Mouse (Mus musculus) spleen, adult 2 months (tissue): ENCODE results near the gene Aif1l. TPM values are rescaled to one million over a fixed set of nuclear protein-coding genes. Genes with fewer than 3 reads are reported as not detected.

Experiments used
- DNase-seq, 2 experiments: peaks; one replicate each; pipeline versions ENCODE4 v3.0.0 to v3.0.0-alpha.2; 2012 to 2021; ENCODE audit warnings: low spot score in 2 of 2, low read depth in 1 of 2
- H3K27ac ChIP-seq: fragments of 200-500 bp; 2 replicates; pipeline ENCODE4 v1.5.1; 2012; ENCODE audit warnings: low read length, inconsistent platforms; ENCODE audit not compliant: insufficient read depth
- H3K27me3 ChIP-seq: fragments of 200-500 bp; 2 replicates; pipeline ENCODE4 v1.6.1; 2012; ENCODE audit warnings: mild to moderate bottlenecking, moderate library complexity, low read length, inconsistent platforms; ENCODE audit not compliant: control insufficient read depth, insufficient read depth
- H3K36me3 ChIP-seq: fragments of 200-500 bp; 2 replicates; pipeline ENCODE4 v1.6.1; 2012; ENCODE audit warnings: mild to moderate bottlenecking, low read length, inconsistent platforms; ENCODE audit not compliant: control insufficient read depth, insufficient read depth
- H3K4me1 ChIP-seq: fragments of 200-500 bp; 2 replicates; pipeline ENCODE4 v1.6.1; 2011; ENCODE audit warnings: inconsistent platforms; ENCODE audit not compliant: control insufficient read depth, insufficient read depth, insufficient read length
- H3K4me3 ChIP-seq: fragments of 200-500 bp; 2 replicates; pipeline ENCODE4 v1.5.1; 2011; ENCODE audit warnings: mild to moderate bottlenecking, inconsistent platforms; ENCODE audit not compliant: insufficient read depth, insufficient read length; ENCODE audit errors: extremely low read depth
- CTCF ChIP-seq: fragments of 200-500 bp; IDR thresholded peaks from 2 replicates; pipeline ENCODE4 v1.5.1; 2011; ENCODE audit warnings: mild to moderate bottlenecking, inconsistent platforms; ENCODE audit not compliant: insufficient read depth, insufficient read length, insufficient replicate concordance; ENCODE audit errors: extremely low read depth
- POLR2A ChIP-seq: fragments of 200-500 bp; IDR thresholded peaks from 2 replicates; pipeline ENCODE4 v1.6.1; 2011; ENCODE audit warnings: low read depth, low read length, inconsistent platforms
- WGBS: fragments of 180-500 bp; shearing (Covaris S2); methylation state at CpG from one replicate; pipeline ENCODE4 v1.1.7; 2018; 5-methylcytosine and 5-hydroxymethylcytosine counted together
- polyA plus RNA-seq: library from polyadenylated mRNA; depleted of rRNA; stranded (reverse); fragments of >200 nt; gene quantifications from 2 replicates; pipeline ENCODE4 v1.2.3, GENCODE M21; 2012; rRNA removed

Gene Aif1l
- polyA plus RNA-seq, 1 experiment, result 0.75 TPM

GRCm38 (mm10) chr2:31996060-31996459 lies 46.1 kb downstream of the Aif1l start:
- WGBS, result 97% methylated on average over 13 of the region's 13 CpGs
- DNase-seq, result no peak
- TF ChIP-seq CTCF (no peak), POLR2A (no peak)
- Histone ChIP-seq H3K4me3 (no peak overlapping the region), H3K27ac (no peak overlapping the region), H3K27me3 (no peaks in the 10 kb centered on the region), H3K4me1 (no peaks in the 10 kb centered on the region), H3K36me3 (peaks cover 55% of the 10 kb centered on the region)

- WGBS, result 96% methylated on average over 5 of the region's 5 CpGs
- no peak for TF ChIP-seq CTCF
- no peak for TF ChIP-seq POLR2A
- H3K4me1 ChIP-seq, result no peaks in the 10 kb centered on the region
- DNase-seq, result no peak
- H3K27ac ChIP-seq, result no peak overlapping the region
- H3K27me3 ChIP-seq, result no peaks in the 10 kb centered on the region
- H3K4me3 ChIP-seq, result no peak overlapping the region
- H3K36me3 ChIP-seq, result peaks cover 48% of the 10 kb centered on the region
Observed at GRCm38 (mm10) chr2:31997539-31997938, 47.6 kb downstream of the Aif1l start.

GRCm38 (mm10) chr2:31998443-31998842 lies 48.5 kb downstream of the Aif1l start:
- no peaks in the 10 kb centered on the region for H3K4me1 ChIP-seq
- 78% methylated on average over 2 of the region's 2 CpGs for WGBS
- TF ChIP-seq CTCF (no peak), POLR2A (no peak)
- no peaks in the 10 kb centered on the region for H3K27me3 ChIP-seq
- peaks cover 56% of the 10 kb centered on the region for H3K36me3 ChIP-seq
- H3K4me3 ChIP-seq, result no peak overlapping the region
- DNase-seq, result no peak
- H3K27ac ChIP-seq, result no peak overlapping the region

- TF ChIP-seq POLR2A (no peak), CTCF (no peak)
- Histone ChIP-seq H3K27ac (no peak overlapping the region), H3K36me3 (peaks cover 55% of the 10 kb centered on the region), H3K4me3 (no peak overlapping the region), H3K27me3 (no peaks in the 10 kb centered on the region), H3K4me1 (no peaks in the 10 kb centered on the region)
- no peak for DNase-seq
- WGBS, result 94% methylated on average over 2 of the region's 2 CpGs
Observed at GRCm38 (mm10) chr2:32008311-32008710, 58.4 kb downstream of the Aif1l start.

GRCm38 (mm10) chr2:32008716-32009115 lies 58.8 kb downstream of the Aif1l start:
- no peak for DNase-seq
- no peaks in the 10 kb centered on the region for H3K27me3 ChIP-seq
- H3K4me3 ChIP-seq, result no peak overlapping the region
- H3K36me3 ChIP-seq, result peaks cover 53% of the 10 kb centered on the region
- TF ChIP-seq CTCF (no peak), POLR2A (no peak)
- no peak overlapping the region for H3K27ac ChIP-seq
- H3K4me1 ChIP-seq, result no peaks in the 10 kb centered on the region
- 74% methylated on average over 11 of the region's 11 CpGs for WGBS

- no peak for DNase-seq
- Histone ChIP-seq H3K27me3 (no peaks in the 10 kb centered on the region), H3K4me1 (no peaks in the 10 kb centered on the region), H3K27ac (no peak overlapping the region), H3K36me3 (peaks cover 40% of the 10 kb centered on the region), H3K4me3 (no peak overlapping the region)
- 96% methylated on average over 4 of the region's 4 CpGs for WGBS
- TF ChIP-seq CTCF, result no peak
- no peak for TF ChIP-seq POLR2A
Observed at GRCm38 (mm10) chr2:32019704-32020103, 69.8 kb downstream of the Aif1l start.

- Histone ChIP-seq H3K27me3 (no peaks in the 10 kb centered on the region), H3K4me1 (no peaks in the 10 kb centered on the region), H3K4me3 (no peak overlapping the region), H3K36me3 (peaks cover 41% of the 10 kb centered on the region), H3K27ac (no peak overlapping the region)
- WGBS, result 93% methylated on average over 5 of the region's 5 CpGs
- no peak for TF ChIP-seq POLR2A
- no peak for TF ChIP-seq CTCF
- no peak for DNase-seq
Observed at GRCm38 (mm10) chr2:32020229-32020628, 70.3 kb downstream of the Aif1l start.

Other genes with a start within 250 kb of the Aif1l start
- 0.93 and 1.1 TPM in 2 replicates for gene Qrfp, start 139.6 kb upstream of the Aif1l start, polyA plus RNA-seq
- gene Fibcd1, start 104.1 kb upstream of the Aif1l start, polyA plus RNA-seq, result 0.16 and 0.20 TPM in 2 replicates
- gene Lamc3, start 62.8 kb upstream of the Aif1l start, polyA plus RNA-seq, result 2.1 and 2.7 TPM in 2 replicates
- 29.5 and 30.1 TPM in 2 replicates for gene Nup214, start 24.3 kb downstream of the Aif1l start, polyA plus RNA-seq
- gene Fam78a, start 134.7 kb downstream of the Aif1l start, polyA plus RNA-seq, result 33.1 and 48.3 TPM in 2 replicates
- 2.6 and 4.6 TPM in 2 replicates for gene Plpp7, start 145.4 kb downstream of the Aif1l start, polyA plus RNA-seq
- gene Prrc2b, start 200.9 kb downstream of the Aif1l start, polyA plus RNA-seq, result 35.1 and 46.5 TPM in 2 replicates